Mouse (Mus musculus): ENCODE results near the gene Gpr152. TPM values are rescaled to one million over a fixed set of nuclear protein-coding genes. Genes with fewer than 3 reads are reported as not detected.
"Not testable (repeated sequence)": the region's sequence is repeated elsewhere in the genome, so short reads cannot be mapped to it uniquely, and the experiment has no call there.

Gene Gpr152
- total RNA-seq, 1 experiment from 2014 or later: not detected

DNA sequence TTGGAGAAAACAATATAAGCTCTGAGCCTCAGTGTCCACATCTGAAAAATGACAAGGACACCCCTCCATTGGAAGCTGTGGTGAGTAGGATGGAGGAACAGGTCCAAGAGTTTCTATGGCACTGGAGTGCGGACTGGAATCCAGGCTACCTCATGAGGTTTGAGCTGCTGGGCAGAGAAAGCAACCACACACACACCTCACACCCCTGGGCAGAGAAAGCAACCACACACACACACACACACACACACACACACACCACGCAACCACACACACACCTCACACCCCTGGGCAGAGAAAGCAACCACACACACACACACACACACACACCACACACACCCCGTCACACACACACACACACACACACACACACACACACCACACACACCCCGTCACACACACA is 14.3 kb upstream of the Gpr152 start:
- not testable (repeated sequence) for ATAC-seq (replicated peaks; ENCODE audit: insufficient number of reproducible peaks, low FRiP score, low TSS enrichment, poor library complexity, severe bottlenecking)

DNA sequence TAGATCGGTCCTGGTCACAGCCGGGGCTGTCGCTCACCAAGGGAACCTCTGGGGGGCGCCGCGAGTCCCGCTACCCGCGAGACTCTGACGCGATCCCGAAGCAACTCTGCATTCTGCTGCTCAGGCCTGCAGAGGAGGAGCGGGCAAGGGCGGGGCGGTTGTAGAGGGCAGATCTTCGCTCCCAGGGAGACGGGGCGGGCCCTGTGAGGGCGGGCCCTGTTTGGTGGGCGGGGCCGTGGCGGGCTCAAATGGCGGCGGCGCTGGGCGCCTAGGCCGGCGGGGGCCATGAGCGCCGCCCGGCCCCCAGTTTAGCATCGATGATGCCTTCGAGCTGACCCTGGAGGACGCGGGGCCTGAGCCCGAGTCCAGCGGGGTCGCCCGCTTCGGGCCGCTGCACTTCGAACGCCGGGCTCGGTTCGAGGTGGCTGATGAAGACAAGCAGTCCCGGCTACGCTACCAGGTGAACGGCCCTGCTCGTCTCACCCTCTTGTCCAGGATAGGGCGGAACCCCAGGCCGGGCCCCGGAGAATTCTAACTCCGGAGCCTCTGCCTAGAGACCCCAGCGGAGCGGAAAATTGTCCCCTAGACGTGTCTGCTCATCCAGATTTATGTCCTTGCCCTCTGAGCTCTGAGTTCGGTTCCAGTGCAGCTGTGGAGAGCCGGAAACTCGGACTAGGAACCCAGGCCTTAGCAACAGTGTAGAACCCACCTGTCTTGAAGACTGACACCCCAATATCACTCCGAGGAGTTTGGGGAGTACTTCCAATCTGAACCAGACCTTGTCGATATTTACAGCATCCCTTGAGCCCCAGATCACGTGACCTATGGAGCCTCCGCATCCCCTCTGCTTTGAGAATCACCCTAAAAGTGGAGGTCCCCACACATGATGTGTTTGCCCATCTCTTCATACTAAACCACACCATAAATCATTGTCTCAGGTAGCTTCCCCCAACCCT is 13.6 kb upstream of the Gpr152 start, which contains the start of gene Aip:
Gene Aip (minus strand): TSS at position 118 of the 956 bp plus-strand sequence.
- peak; percentile 74 for ATAC-seq (replicated peaks; ENCODE audit: insufficient number of reproducible peaks, low FRiP score, low TSS enrichment, poor library complexity, severe bottlenecking)

DNA sequence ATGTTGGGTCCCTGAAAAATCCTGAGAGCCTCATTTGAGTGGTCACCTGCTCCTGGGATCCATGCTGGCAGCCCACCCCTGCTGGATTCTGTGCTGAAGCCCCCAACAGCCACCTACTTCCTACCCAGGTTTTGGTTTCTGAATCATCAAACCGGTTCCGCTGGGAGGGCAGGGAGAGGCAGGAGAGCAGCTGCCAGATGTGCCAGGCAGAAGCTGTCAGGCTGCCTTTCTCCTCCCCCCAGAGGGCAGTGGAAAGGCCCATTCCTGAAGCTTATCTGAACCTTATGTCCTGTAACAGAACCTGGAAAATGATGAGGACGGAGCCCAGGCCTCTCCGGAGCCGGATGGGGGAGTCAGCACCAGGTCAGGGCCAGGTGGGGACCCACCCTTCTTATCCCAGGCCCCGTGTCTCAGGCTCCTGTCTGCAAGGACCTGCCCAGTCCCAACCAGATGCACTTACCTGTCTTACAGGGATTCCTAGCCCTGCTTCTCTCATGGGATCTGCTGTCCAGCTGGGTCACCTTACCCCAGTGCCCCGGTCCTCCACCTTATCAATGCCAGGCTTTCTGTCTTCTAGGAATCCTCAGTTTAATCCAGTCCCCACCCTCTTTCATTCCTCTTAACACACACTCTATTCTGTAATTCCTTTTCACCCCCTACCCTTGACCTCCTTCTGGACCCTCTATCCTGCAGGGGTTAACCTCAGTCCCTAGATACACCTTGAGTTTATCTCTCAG is 12.7 kb upstream of the Gpr152 start:
- no peak for ATAC-seq (replicated peaks; ENCODE audit: insufficient number of reproducible peaks, low FRiP score, low TSS enrichment, poor library complexity, severe bottlenecking)

DNA sequence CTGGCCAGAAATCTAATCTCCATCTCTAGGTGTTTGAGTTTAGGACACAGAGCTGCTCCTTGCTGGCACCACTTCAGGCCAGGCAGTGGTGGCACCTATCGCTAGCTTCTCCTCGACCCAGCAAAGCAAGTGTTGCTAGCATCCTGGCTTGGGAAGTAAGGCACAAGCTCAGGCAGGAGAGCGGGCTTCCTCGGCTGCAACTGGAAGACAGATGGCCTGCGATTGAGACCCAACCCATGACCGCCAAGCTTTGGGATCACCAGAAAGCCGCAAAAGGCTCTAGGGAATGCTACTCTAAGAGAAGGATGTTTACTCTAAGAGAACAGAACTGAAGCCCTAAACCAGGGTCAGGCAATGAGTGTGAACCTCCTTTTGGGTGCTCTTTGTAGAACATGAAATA is 10.1 kb upstream of the Gpr152 start:
- no peak for ATAC-seq (replicated peaks; ENCODE audit: insufficient number of reproducible peaks, low FRiP score, low TSS enrichment, poor library complexity, severe bottlenecking)

DNA sequence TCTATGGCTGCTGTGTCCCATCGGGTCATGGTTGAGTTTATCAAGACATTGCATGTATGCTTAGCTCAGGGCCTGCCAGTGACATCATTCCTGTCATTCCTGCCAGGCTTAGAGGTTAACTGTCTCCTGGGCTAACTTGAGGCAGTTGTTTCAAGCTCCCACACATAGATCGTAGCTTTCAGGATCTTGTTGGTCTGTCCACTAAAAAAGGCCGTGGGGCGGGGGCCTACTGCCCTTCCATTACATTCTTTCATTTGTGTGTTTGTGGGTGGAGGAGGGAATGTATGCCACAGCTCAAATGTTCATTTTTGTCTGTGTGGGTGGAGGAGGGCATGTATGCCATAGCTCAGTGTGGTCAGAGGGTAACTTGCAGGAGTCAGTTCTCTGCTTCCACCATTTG is 9.5 kb upstream of the Gpr152 start:
- ATAC-seq (replicated peaks; ENCODE audit: insufficient number of reproducible peaks, low FRiP score, low TSS enrichment, poor library complexity, severe bottlenecking): no peak

DNA sequence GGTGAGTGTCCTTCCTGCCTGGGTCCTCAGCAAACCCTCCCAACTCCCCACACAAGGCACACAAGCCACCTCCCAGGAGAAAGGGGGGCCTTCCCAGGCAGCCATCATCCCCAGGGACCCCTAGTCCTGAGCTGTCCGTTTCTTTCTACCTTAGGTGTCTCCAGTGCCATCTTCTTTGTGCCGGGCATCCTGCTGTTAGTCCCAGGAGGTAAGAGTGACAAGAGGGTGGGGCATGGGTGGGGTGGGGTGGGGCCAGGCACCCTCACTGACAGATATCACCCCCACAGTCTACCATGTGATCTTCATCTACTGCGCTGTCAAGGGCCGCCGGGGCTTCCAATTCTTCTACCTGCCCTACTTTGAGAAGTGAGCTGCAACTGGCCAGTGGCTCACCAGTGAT is 8.5 kb upstream of the Gpr152 start:
- ATAC-seq (replicated peaks; ENCODE audit: insufficient number of reproducible peaks, low FRiP score, low TSS enrichment, poor library complexity, severe bottlenecking): no peak

DNA sequence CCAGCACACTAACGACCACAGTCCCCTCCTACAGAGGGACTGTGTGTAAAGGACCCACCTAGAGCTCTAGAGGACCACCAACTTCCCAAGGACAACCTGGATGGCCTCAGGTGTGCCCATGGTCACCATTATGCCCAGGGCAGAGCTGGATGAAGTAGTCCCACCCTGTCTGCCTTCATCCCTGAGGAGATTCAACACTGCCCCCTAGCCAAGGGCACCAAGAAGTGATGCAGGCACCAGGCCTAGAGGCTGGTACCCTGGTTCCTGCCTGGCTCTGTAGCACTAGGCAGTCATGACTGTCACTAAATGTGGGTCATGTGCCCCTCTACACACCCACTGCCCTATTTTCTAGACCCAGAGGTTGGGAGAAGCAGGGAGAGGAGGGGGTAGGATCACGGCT is 7.8 kb upstream of the Gpr152 start:
- ATAC-seq (replicated peaks; ENCODE audit: insufficient number of reproducible peaks, low FRiP score, low TSS enrichment, poor library complexity, severe bottlenecking): no peak

DNA sequence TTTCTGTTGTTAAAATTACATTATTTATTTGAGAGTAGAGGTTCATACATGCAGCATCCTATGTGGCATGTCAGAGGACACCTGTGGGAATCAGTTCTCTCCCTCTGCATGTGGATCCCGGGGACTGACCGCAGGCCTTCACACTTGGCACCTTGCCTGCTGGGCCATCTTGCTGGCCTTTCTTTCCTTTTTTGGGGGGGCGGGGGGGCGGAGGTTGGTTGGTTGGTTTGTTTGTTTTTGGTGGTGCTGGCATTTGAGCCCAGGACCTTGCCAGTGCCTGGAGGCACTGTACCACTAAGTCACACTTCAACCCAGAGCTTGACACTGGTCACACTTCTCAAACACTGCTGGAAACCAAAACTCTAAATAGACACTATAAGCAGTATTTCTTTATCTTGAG is 5.2 kb upstream of the Gpr152 start:
- ATAC-seq (replicated peaks; ENCODE audit: insufficient number of reproducible peaks, low FRiP score, low TSS enrichment, poor library complexity, severe bottlenecking): no peak

DNA sequence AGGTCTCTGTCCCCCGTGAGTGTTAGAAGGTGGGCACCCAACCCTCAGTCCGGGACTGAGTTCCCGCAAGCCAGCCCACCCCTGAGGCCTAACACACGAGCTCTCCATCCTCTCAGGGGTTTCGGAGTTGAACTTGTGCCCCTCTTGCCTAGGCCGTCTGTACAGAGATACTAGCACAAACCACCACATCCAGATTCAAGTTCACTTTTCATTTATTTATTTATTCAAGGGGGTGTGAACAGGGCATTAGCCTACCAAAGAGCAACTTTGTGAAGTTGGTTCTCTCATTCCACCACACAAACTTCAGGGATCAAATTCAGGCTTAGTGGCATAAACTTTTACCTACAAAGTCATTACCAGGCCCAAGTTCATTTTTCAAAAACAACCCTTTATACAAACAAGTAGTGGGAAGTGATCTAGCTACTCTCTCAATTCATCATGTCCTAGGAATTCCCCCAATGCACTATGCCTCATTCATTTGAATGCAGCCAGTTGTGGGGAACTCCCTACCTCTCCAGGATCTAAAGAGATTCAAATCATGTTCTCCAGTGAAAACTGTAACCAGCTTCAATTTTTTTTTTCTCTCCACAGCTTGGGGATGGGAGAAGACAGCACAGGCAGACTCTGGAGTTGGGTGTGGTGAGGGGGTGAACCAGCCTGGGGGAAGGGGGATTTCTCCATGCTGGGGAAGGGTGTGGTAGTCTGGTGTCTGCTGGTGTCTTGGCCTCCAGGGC is 4.2 kb upstream of the Gpr152 start:
- peak; percentile 38 for ATAC-seq (replicated peaks; ENCODE audit: insufficient number of reproducible peaks, low FRiP score, low TSS enrichment, poor library complexity, severe bottlenecking)

DNA sequence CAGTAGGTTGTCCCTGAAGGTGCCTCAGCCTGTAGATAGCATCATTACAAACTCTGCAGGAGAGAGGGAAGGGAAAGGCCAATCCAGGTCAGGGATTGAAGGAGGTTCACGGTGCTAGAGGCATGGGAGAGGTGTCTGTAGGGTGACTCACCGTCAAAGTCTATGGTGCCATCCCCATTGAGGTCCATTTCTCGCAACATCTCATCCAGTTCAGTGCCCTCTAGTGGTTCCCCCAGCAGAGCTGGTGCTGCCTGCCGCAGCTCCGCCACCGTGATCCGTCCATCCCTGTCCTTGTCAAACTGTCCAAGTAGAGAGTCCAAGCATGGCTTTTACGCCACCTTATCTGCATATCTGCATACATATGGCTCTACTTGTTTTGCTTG is 3.6 kb upstream of the Gpr152 start:
- peak; percentile 78 for ATAC-seq (replicated peaks; ENCODE audit: insufficient number of reproducible peaks, low FRiP score, low TSS enrichment, poor library complexity, severe bottlenecking)

DNA sequence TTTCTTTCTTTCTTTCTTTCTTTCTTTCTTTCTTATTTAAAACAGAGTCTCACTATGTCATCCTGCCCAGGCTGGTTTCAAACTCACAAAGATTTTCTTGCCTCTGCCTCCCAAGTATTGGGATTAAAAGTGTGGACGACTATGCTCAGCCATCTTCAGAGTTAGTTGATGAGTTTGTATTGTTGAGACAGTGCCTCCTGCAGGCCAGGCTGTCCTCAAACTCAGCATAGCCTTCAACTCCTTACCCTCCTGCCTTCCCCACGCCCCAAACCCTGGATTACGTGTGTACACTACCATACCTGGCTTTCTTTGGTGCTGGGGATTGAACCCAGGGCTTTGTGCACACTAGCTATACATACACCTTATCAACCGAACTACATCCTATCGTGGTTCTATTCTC is 3.1 kb upstream of the Gpr152 start:
- ATAC-seq (replicated peaks; ENCODE audit: insufficient number of reproducible peaks, low FRiP score, low TSS enrichment, poor library complexity, severe bottlenecking): no peak

DNA sequence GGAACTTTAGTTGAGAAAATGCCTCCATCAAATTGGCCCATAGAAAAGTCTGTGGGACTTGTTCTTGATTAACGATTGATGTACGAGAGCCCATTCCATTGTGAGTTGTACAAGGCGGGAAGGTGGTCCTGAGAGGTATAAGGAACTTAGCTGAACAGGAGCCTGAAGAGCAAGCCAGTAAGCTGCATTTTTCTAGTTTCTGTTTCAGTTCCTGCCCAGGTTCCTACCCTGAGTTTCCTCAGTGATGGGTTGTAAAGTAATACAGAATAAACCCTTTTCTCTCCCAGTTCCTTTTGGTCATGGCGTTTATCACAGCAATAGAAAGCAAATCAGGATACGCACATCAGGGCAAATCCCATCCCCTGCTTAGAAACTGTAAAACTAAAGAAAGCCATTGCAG is 1.7 kb upstream of the Gpr152 start:
- no peak for ATAC-seq (replicated peaks; ENCODE audit: insufficient number of reproducible peaks, low FRiP score, low TSS enrichment, poor library complexity, severe bottlenecking)

DNA sequence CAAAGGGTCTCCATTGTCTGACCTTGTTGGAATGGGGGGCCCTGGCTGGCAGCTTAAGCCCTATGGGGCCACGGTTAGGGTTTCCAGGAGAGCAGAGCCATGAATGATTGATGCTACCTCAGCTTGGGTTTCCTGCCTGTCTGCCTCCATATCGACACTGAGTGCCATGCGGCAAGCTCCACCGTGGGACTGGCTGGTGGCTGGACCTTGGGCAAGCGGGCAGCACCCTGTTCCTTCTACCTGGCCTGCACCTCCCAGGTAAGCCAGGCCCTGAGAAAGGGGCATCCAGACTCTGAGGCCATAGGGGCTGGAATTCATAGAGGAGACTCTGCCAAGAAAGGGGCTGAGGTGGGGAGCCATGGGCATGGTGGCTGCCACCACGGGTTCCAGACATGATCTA is 560 bp downstream of the Gpr152 start:
- no peak for ATAC-seq (replicated peaks; ENCODE audit: insufficient number of reproducible peaks, low FRiP score, low TSS enrichment, poor library complexity, severe bottlenecking)

DNA sequence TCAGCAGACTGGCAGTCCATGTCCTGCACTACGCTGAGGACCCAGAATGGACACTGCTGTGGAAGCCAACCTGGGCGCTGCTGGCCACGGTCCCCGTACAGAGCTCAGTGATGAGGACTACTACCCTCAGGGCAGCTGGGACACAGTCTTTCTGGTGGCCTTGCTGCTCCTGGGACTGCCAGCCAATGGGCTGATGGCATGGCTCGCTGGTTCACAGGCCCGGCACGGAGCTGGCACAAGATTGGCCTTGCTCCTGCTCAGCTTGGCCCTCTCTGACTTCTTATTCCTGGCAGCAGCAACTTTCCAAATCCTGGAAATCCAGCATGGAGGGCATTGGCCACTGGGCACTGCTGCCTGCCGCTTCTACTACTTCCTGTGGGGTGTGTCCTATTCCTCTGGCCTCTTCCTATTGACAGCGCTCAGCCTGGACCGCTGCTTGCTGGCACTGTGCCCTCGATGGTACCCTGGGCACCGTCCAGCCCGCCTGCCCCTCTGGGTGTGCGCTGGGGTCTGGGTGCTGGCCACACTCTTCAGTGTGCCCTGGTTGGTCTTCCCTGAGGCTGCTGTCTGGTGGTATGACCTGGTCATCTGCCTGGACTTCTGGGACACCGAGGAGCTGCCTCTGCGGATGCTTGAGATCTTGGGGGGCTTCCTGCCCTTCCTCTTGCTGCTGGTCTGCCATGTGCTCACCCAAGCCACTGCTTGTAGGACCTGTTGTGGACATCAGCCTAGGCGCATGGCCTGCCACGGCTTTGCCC is 3.0 kb downstream of the Gpr152 start:
- no peak for ATAC-seq (replicated peaks; ENCODE audit: insufficient number of reproducible peaks, low FRiP score, low TSS enrichment, poor library complexity, severe bottlenecking)

DNA sequence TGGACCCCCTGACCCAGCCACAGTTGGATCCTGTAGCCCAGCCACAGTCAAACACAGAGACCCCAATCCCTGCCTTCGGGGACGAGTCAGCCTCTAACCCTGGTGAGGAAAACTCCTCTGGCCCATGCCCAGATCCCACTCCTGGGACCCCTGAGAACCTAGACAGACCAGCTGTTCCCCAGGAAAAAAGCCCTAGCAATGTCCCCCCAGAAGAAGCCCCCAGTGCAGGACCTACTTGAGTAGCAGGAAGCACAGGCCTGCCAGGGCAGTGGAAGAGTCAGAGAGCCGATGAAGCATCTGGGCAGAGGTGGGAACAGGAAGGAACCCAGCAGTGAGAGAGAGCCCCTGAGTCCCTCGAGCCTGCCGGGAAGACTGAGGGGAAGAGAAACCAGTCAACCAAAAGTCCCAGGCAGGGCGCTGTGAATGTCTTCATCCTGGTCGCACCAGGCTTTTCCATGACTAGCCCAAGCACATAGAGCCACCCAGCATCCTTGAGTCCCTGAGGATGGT is 4.2 kb downstream of the Gpr152 start, which contains the start of gene Cabp4:
Gene Cabp4 (minus strand): TSS at position 275 of the 510 bp plus-strand sequence.
- ATAC-seq (replicated peaks; ENCODE audit: insufficient number of reproducible peaks, low FRiP score, low TSS enrichment, poor library complexity, severe bottlenecking): no peak

DNA sequence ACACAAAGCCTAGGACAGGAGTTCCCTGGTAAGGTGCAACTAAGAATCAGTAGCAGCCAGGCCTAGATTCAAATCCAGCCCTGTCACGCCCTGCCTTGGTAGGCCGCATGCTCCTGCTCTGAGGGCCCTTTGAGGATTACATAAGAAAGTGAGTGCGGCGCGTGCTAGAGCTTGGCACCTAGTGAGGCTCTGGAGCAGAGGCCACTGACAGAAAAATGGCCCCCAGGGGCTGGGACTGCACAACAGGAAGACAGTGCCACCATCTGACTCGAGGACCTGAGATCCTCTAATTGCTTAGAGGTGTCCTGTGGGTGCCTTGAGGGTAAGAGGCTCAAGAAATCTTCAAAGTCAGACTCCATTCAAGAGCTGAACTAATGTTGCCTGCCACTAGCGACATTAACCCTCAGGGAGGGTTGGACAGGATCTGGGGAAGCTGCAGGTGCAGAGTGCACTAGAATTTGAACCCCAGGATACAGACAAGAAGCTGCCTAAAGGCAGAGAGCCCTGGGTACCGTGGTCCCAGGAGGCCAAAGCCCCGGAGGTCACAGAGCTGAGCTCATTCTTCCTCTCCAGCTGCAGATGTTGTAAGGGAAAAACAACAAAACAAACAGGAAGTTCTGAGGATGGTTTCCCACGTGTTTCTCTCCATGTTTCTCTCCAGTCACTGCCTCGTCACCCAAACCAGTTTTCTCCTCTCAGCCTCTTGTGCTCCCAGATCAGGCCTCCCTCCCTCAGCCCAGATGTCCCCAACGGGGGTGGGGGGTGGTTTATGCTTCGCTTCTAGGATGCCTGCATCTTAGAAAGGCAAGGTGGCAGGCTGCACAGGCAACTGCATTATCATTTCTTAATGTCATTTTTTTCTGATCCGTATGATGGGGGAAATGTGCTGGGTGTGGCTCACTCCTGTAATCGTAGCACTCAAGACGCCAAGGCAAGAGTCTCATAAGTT is 5.2 kb downstream of the Gpr152 start:
- ATAC-seq (replicated peaks; ENCODE audit: insufficient number of reproducible peaks, low FRiP score, low TSS enrichment, poor library complexity, severe bottlenecking): peak; percentile 13; the same call in 1 of the 2 replicates

DNA sequence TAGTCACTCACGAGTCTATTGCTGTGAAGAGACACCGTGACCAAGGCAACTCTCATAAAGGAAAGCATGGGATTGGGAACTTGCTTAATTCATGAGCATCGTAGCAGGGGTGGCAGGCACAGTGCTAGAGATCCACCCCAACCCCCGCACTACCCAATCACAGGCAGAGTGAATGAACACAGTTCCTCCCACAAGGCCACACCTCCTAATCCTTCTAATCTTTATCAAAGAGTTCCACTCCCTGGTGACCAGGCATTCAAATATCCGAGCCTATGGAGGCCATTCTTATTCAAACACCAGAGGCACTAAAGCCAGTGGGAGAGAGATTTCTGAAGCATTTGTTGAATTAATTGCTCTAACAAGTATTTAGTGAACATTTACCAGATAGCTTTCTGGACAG is 6.3 kb downstream of the Gpr152 start:
- ATAC-seq (replicated peaks; ENCODE audit: insufficient number of reproducible peaks, low FRiP score, low TSS enrichment, poor library complexity, severe bottlenecking): no peak
